Comparison of ENCODE assay signal across 18 mouse cellular contexts in genomic region chr11:90121902-90122301, GRCm38 (mm10).
DNase-seq lines count a peak whose midpoint lies in the region; ATAC-seq and TF ChIP-seq lines count a peak whose summit lies in the region.
"Had no signal": no experiment of that assay in that cellular context is flagged by ENCODE, and none has a peak within 500 bp of the region (broad histone marks: within the 10 kb centered on the region; RNA-seq: fewer than 3 reads in every experiment).

No protein-coding gene starts in this region.

- DNase-seq in hindbrain, postnatal 0 days (ENCODE audit: low spot score): peak; percentile 15
- peak; percentile 6 for DNase-seq in Muller cell, postnatal 12 days (ENCODE audit: inconsistent ontology term)
- DNase-seq in gastrocnemius, postnatal 25 days: peak; percentile 45
- peak; percentile 88 for DNase-seq in lung, postnatal 36 days
- no peak for DNase-seq in layer of hippocampus, postnatal 10 days (ENCODE audit: low spot score in 2 of 2)
- no peak for DNase-seq in heart, adult 2 months
- DNase-seq: adrenal gland, postnatal 36 days; cerebellum, postnatal 25 days; kidney, adult 9 months; liver; right cerebral cortex, adult 18-20 months; thymus, postnatal 36 days had no signal

- no peak overlapping the region for H3K27ac ChIP-seq in hindbrain, postnatal 0 days
- no peak overlapping the region for H3K27ac ChIP-seq in hindbrain, embryonic 12.5 days
- no peak overlapping the region for H3K27ac ChIP-seq in heart, adult 2 months
- H3K27ac ChIP-seq: embryonic facial prominence, embryonic 15.5 days; forebrain, embryonic 12.5 days had no signal

- no peak overlapping the region for H3K4me2 ChIP-seq in hindbrain, postnatal 0 days (ENCODE audit: low read depth, low read length)
- H3K4me2 ChIP-seq in hindbrain, embryonic 12.5 days (replicated peaks): no peak overlapping the region
- H3K4me2 ChIP-seq: embryonic facial prominence, embryonic 15.5 days; forebrain, embryonic 12.5 days; heart, embryonic 11.5 days had no signal

- no peak for TF ChIP-seq POLR2A in heart, adult 2 months (IDR thresholded peaks at IDR 0.05; ENCODE audit: insufficient read depth, low read depth, low read length)

- no peak for TF ChIP-seq EP300 in heart, adult 2 months (IDR thresholded peaks at IDR 0.05; ENCODE audit: insufficient read depth, low read depth, low read length)

- no peaks in the 10 kb centered on the region for H3K9me3 ChIP-seq in hindbrain, postnatal 0 days (ENCODE audit: low read length)
- H3K9me3 ChIP-seq in hindbrain, embryonic 12.5 days (replicated peaks): no peaks in the 10 kb centered on the region
- H3K9me3 ChIP-seq: embryonic facial prominence, embryonic 15.5 days; forebrain, embryonic 12.5 days had no signal

- H3K27me3 ChIP-seq in hindbrain, postnatal 0 days (ENCODE audit: insufficient read depth, low read length): no peaks in the 10 kb centered on the region
- no peaks in the 10 kb centered on the region for H3K27me3 ChIP-seq in hindbrain, embryonic 12.5 days
- H3K27me3 ChIP-seq in heart, adult 2 months (ENCODE audit: control insufficient read depth, insufficient read depth, low read length): no peaks in the 10 kb centered on the region
- H3K27me3 ChIP-seq: embryonic facial prominence, embryonic 15.5 days; forebrain, embryonic 12.5 days had no signal

- H3K36me3 ChIP-seq in hindbrain, postnatal 0 days (ENCODE audit: insufficient read depth, low read length): no peaks in the 10 kb centered on the region
- H3K36me3 ChIP-seq in hindbrain, embryonic 12.5 days: no peaks in the 10 kb centered on the region
- H3K36me3 ChIP-seq in heart, adult 2 months (ENCODE audit: control insufficient read depth, insufficient read depth, low read length): peaks cover 2% of the 10 kb centered on the region
- H3K36me3 ChIP-seq: embryonic facial prominence, embryonic 15.5 days; forebrain, embryonic 12.5 days; G1E had no signal

- ATAC-seq in hindbrain, postnatal 0 days: no peak
- ATAC-seq in hindbrain, embryonic 12.5 days (ENCODE audit: low FRiP score): no peak
- ATAC-seq: activated CD4-positive, CD25-positive, alpha-beta regulatory T cell, adult 4 months had no signal

- no peaks in the 10 kb centered on the region for H3K4me1 ChIP-seq in hindbrain, postnatal 0 days (ENCODE audit: insufficient read depth, low read length)
- peaks cover 8% of the 10 kb centered on the region for H3K4me1 ChIP-seq in hindbrain, embryonic 12.5 days
- H3K4me1 ChIP-seq in heart, adult 2 months (ENCODE audit: control insufficient read depth, insufficient read depth, low read length): no peaks in the 10 kb centered on the region; the same call in none of the 2 replicates

- no peak overlapping the region for H3K9ac ChIP-seq in hindbrain, postnatal 0 days (replicated peaks; ENCODE audit: low read length)
- H3K9ac ChIP-seq in hindbrain, embryonic 12.5 days: no peak overlapping the region
- no peak overlapping the region for H3K9ac ChIP-seq in heart, adult 2 months (ENCODE audit: low read depth, low read length)
- H3K9ac ChIP-seq: embryonic facial prominence, embryonic 15.5 days; forebrain, embryonic 12.5 days had no signal

- no peak overlapping the region for H3K4me3 ChIP-seq in hindbrain, postnatal 0 days (ENCODE audit: low read length)
- H3K4me3 ChIP-seq in hindbrain, embryonic 12.5 days: no peak overlapping the region
- no peak overlapping the region for H3K4me3 ChIP-seq in heart, adult 2 months
- H3K4me3 ChIP-seq: embryonic facial prominence, embryonic 15.5 days; forebrain, embryonic 12.5 days had no signal

- intact Hi-C loops in heart, adult 2 months (cut with DNase I): loop anchor here (2.0 kb wide), 1 partner anchor 17 kb away; no protein-coding TSS in a partner anchor

- TF ChIP-seq CTCF in hindbrain, postnatal 0 days (IDR thresholded peaks at IDR 0.05; ENCODE audit: low read depth): no peak
- TF ChIP-seq CTCF in heart, adult 2 months (IDR thresholded peaks at IDR 0.05): no peak

- WGBS in hindbrain, postnatal 0 days: 48% methylated on average over 3 of the region's 3 CpGs
- WGBS in hindbrain, embryonic 12.5 days: 46% methylated on average over 3 of the region's 3 CpGs
- 72% methylated on average over 3 of the region's 3 CpGs for WGBS in heart, adult 2 months

- H3K79me2 ChIP-seq in heart, adult 2 months (replicated peaks; ENCODE audit: control insufficient read depth, insufficient read depth, low read length): no peaks in the 10 kb centered on the region

Comparison
In these comparisons a context has a peak if more than half of its experiments do, and no peak if none do; other contexts are left out.
1. DNase-seq: peak in hindbrain, postnatal 0 days (single experiment), Muller cell, postnatal 12 days (single experiment), gastrocnemius, postnatal 25 days (single experiment) and lung, postnatal 36 days (single experiment); none in layer of hippocampus, postnatal 10 days (0 of 2) and heart, adult 2 months (0 of 2).